Mouse (Mus musculus): ENCODE data around the gene Rhox2f. TPM values are rescaled to one million over a fixed set of nuclear protein-coding genes. Genes with fewer than 3 reads are reported as not detected.
"Not testable (repeated sequence)": the region's sequence is repeated elsewhere in the genome, so short reads cannot be mapped to it uniquely, and the experiment has no call there.

The Rhox2f gene
- not detected in 2 replicates for polyA plus RNA-seq (2014; fragmentation: Nextera tagmentation; extraction: Ambion mirVana)

DNA sequence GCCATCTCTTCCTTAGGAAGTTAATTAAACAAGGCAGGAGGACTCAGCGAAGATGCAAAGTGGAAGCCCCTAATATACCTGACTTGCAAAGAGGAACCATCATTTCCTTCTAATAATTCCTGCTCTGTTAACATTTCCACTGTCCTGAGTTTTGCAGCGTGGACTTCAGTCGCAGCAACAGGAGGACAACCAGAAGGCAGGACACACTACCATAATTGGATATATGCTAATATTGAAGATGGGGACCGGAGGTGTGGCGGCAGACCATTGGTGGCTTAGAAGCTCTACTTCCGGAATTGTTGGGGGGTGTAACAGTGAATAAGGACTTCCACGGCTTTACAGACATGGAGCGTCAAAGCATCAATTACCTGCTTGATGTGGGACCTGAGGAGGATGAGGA lies at the start of gene Rhox2f:
Rhox2f (plus strand) TSS at position 301 of the 400 bp plus-strand sequence.
- not testable (repeated sequence) for H3K27me3 ChIP-seq (ENCODE audit: control insufficient read depth, insufficient read depth, low read length); H3K4me2 ChIP-seq (ENCODE audit: low read length); H3K9me3 ChIP-seq (ENCODE audit: control insufficient read depth, low read length); H3K4me1 ChIP-seq (ENCODE audit: control insufficient read depth, insufficient read depth, low read length); H3K27ac ChIP-seq (replicated peaks; ENCODE audit: low read depth, low read length); H3K9ac ChIP-seq (replicated peaks; ENCODE audit: low read length); H3K4me3 ChIP-seq (replicated peaks; ENCODE audit: low read depth, low read length); H3K36me3 ChIP-seq (ENCODE audit: control insufficient read depth, insufficient read depth, low read length); ATAC-seq (ENCODE audit: low FRiP score, low TSS enrichment); DNase-seq
- WGBS: 88% methylated on average over 5 of the region's 8 CpGs

DNA sequence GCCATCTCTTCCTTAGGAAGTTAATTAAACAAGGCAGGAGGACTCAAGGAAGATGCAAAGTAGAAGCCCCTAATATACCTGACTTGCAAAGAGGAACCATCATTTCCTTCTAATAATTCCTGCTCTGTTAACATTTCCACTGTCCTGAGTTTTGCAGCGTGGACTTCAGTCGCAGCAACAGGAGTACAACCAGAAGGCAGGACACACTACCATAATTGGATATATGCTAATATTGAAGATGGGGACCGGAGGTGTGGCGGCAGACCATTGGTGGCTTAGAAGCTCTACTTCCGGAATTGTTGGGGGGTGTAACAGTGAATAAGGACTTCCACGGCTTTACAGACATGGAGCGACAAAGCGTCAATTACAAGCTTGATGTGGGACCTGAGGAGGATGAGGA lies 41.1 kb upstream of the Rhox2f start, which contains the start of gene Rhox2e:
Rhox2e (plus strand) TSS at position 301 of the 400 bp plus-strand sequence.
- ATAC-seq (ENCODE audit: low FRiP score, low TSS enrichment); H3K27me3 ChIP-seq (ENCODE audit: control insufficient read depth, insufficient read depth, low read length); H3K4me1 ChIP-seq (ENCODE audit: control insufficient read depth, insufficient read depth, low read length); H3K9me3 ChIP-seq (ENCODE audit: control insufficient read depth, low read length); H3K4me2 ChIP-seq (ENCODE audit: low read length); H3K27ac ChIP-seq (replicated peaks; ENCODE audit: low read depth, low read length); H3K4me3 ChIP-seq (replicated peaks; ENCODE audit: low read depth, low read length); DNase-seq; H3K9ac ChIP-seq (replicated peaks; ENCODE audit: low read length); H3K36me3 ChIP-seq (ENCODE audit: control insufficient read depth, insufficient read depth, low read length): not testable (repeated sequence)
- WGBS: 93% methylated on average over 2 of the region's 8 CpGs

DNA sequence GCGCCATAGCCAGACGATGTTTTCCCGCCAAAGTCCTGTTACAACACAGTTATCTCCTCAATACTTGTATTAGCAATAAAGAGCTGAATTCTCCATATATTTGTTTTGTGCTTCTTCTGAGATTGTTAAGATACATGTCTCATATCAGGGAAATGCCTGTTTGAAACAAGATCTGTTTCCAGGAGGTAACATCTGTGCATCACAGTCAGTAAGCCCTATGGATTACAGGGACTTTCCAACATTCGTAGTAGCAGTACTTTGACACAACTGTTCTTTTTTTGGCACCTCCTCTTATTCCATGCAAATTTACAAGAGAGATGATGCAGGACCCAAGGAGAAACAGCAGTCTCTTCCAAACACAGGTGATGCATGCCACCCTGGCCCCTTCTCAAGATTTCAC lies 29.5 kb upstream of the Rhox2f start, which contains the start of gene Rhox3e:
Rhox3e (plus strand) TSS at position 301 of the 400 bp plus-strand sequence.
- H3K4me1 ChIP-seq (ENCODE audit: control insufficient read depth, insufficient read depth, low read length); H3K9me3 ChIP-seq (ENCODE audit: control insufficient read depth, low read length); ATAC-seq (ENCODE audit: low FRiP score, low TSS enrichment); H3K9ac ChIP-seq (replicated peaks; ENCODE audit: low read length); H3K27me3 ChIP-seq (ENCODE audit: control insufficient read depth, insufficient read depth, low read length); DNase-seq; H3K4me3 ChIP-seq (replicated peaks; ENCODE audit: low read depth, low read length); H3K36me3 ChIP-seq (ENCODE audit: control insufficient read depth, insufficient read depth, low read length); H3K27ac ChIP-seq (replicated peaks; ENCODE audit: low read depth, low read length); H3K4me2 ChIP-seq (ENCODE audit: low read length): not testable (repeated sequence)
- WGBS: no CpG with 5 or more reads among the region's 4 CpGs

- H3K4me3 ChIP-seq (replicated peaks; ENCODE audit: low read depth, low read length); H3K27ac ChIP-seq (replicated peaks; ENCODE audit: low read depth, low read length); ATAC-seq (ENCODE audit: low FRiP score, low TSS enrichment); H3K9me3 ChIP-seq (ENCODE audit: control insufficient read depth, low read length); H3K36me3 ChIP-seq (ENCODE audit: control insufficient read depth, insufficient read depth, low read length); H3K27me3 ChIP-seq (ENCODE audit: control insufficient read depth, insufficient read depth, low read length); H3K4me2 ChIP-seq (ENCODE audit: low read length); H3K9ac ChIP-seq (replicated peaks; ENCODE audit: low read length); DNase-seq; H3K4me1 ChIP-seq (ENCODE audit: control insufficient read depth, insufficient read depth, low read length): not testable (repeated sequence)
- WGBS: 80% methylated on average over 10 of the region's 18 CpGs
These were observed 14.1 kb upstream of the Rhox2f start, which contains the start of gene Rhox4e for GRCm38 (mm10) chrX:37557112-37557511. Gene Rhox4e (plus strand): TSS chrX:37557412.

DNA sequence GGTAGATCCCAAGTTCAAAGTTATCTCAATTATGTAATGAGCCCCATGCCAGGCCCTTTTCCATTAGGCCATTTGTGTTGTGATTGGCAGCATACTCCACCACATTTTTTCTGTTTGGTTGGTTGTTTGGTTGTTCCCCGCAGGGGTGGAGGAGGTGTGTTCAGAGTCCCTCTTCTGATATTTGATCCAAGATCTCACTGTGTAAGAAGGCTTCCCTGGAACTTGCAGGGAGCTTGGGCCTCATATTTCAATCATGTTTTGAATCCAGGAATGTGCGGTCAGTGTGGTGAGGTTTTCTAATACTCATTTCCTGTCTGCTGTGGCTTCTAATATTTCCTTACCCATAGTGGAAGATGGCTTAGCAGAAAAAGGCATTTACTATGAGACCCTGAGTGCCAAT lies 1.4 kb downstream of the Rhox2f start:
- H3K27ac ChIP-seq (replicated peaks; ENCODE audit: low read depth, low read length); ATAC-seq (ENCODE audit: low FRiP score, low TSS enrichment): not testable (repeated sequence)
- 80% methylated on average over 2 of the region's 2 CpGs for whole genome bisulfite sequencing

DNA sequence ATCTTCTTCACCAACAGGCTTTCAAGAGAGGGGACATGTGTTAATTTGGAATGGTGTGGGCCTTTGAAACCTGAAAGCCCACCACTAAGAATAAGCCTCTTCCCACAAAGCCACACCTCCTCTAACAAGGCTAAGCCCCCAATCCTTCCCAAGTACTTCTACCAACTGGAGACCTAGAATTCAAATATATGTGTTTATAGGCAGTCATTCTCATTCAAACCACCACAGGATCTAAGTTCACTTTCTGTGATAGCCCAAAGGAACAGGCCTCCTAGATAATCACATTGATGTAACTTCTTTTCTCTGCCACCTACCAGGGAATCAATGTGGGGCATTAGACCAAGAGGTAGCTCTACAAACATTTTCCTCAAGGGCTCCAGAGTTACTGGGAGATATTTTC lies 9.5 kb downstream of the Rhox2f start, which contains the start of gene Rhox3f:
Rhox3f (plus strand) TSS at position 301 of the 400 bp plus-strand sequence.
- not testable (repeated sequence) for H3K27ac ChIP-seq (replicated peaks; ENCODE audit: low read depth, low read length); H3K4me2 ChIP-seq (ENCODE audit: low read length); H3K27me3 ChIP-seq (ENCODE audit: control insufficient read depth, insufficient read depth, low read length); H3K9me3 ChIP-seq (ENCODE audit: control insufficient read depth, low read length); DNase-seq; H3K36me3 ChIP-seq (ENCODE audit: control insufficient read depth, insufficient read depth, low read length); H3K4me1 ChIP-seq (ENCODE audit: control insufficient read depth, insufficient read depth, low read length); ATAC-seq (ENCODE audit: low FRiP score, low TSS enrichment); H3K4me3 ChIP-seq (replicated peaks; ENCODE audit: low read depth, low read length); H3K9ac ChIP-seq (replicated peaks; ENCODE audit: low read length)

More for the DNA sequence above, 1.4 kb downstream of the Rhox2f start:
- H3K27me3 ChIP-seq (ENCODE audit: control insufficient read depth, insufficient read depth, low read length); H3K9me3 ChIP-seq (ENCODE audit: control insufficient read depth, low read length); H3K4me3 ChIP-seq (replicated peaks; ENCODE audit: low read depth, low read length); H3K36me3 ChIP-seq (ENCODE audit: control insufficient read depth, insufficient read depth, low read length); DNase-seq; H3K4me2 ChIP-seq (ENCODE audit: low read length); H3K9ac ChIP-seq (replicated peaks; ENCODE audit: low read length); H3K4me1 ChIP-seq (ENCODE audit: control insufficient read depth, insufficient read depth, low read length): not testable (repeated sequence)

- not testable (repeated sequence) for H3K9me3 ChIP-seq (ENCODE audit: control insufficient read depth, low read length); DNase-seq; H3K4me1 ChIP-seq (ENCODE audit: control insufficient read depth, insufficient read depth, low read length); H3K4me3 ChIP-seq (replicated peaks; ENCODE audit: low read depth, low read length); H3K27me3 ChIP-seq (ENCODE audit: control insufficient read depth, insufficient read depth, low read length); H3K27ac ChIP-seq (replicated peaks; ENCODE audit: low read depth, low read length); H3K4me2 ChIP-seq (ENCODE audit: low read length); H3K9ac ChIP-seq (replicated peaks; ENCODE audit: low read length); H3K36me3 ChIP-seq (ENCODE audit: control insufficient read depth, insufficient read depth, low read length); ATAC-seq (ENCODE audit: low FRiP score, low TSS enrichment)
- WGBS: 93% methylated on average over 15 of the region's 19 CpGs
These were observed 36.4 kb downstream of the Rhox2f start, which contains the start of gene Rhox4f for GRCm38 (mm10) chrX:37607604-37608003. Gene Rhox4f (minus strand): TSS chrX:37607704.

Other genes with a start within 250 kb of the Rhox2f start
- gene Rhox3a2, start 191.4 kb upstream of the Rhox2f start, polyA plus RNA-seq (2014; fragmentation: Nextera tagmentation; extraction: Ambion mirVana): not detected in 2 replicates
- not detected in 2 replicates for gene Rhox4a2, start 180.6 kb upstream of the Rhox2f start, polyA plus RNA-seq (2014; fragmentation: Nextera tagmentation; extraction: Ambion mirVana)
- not detected in 2 replicates for gene Rhox2b, start 159.3 kb upstream of the Rhox2f start, polyA plus RNA-seq (2014; fragmentation: Nextera tagmentation; extraction: Ambion mirVana)
- not detected in 2 replicates for gene Rhox4b, start 138.9 kb upstream of the Rhox2f start, polyA plus RNA-seq (2014; fragmentation: Nextera tagmentation; extraction: Ambion mirVana)
- not detected in 2 replicates for gene Rhox2c, start 117.7 kb upstream of the Rhox2f start, polyA plus RNA-seq (2014; fragmentation: Nextera tagmentation; extraction: Ambion mirVana)
- not detected in 2 replicates for gene Rhox3c, start 112.8 kb upstream of the Rhox2f start, polyA plus RNA-seq (2014; fragmentation: Nextera tagmentation; extraction: Ambion mirVana)
- not detected in 2 replicates for gene Rhox4c, start 91.1 kb upstream of the Rhox2f start, polyA plus RNA-seq (2014; fragmentation: Nextera tagmentation; extraction: Ambion mirVana)
- gene Rhox2d, start 78.0 kb upstream of the Rhox2f start, polyA plus RNA-seq (2014; fragmentation: Nextera tagmentation; extraction: Ambion mirVana): not detected in 2 replicates
- not detected in 2 replicates for gene Rhox4d, start 57.0 kb upstream of the Rhox2f start, polyA plus RNA-seq (2014; fragmentation: Nextera tagmentation; extraction: Ambion mirVana)
- not detected in 2 replicates for gene Rhox2e, start 41.0 kb upstream of the Rhox2f start, polyA plus RNA-seq (2014; fragmentation: Nextera tagmentation; extraction: Ambion mirVana)
- gene Rhox3e, start 29.4 kb upstream of the Rhox2f start, polyA plus RNA-seq (2014; fragmentation: Nextera tagmentation; extraction: Ambion mirVana): not detected in 2 replicates
- not detected in 2 replicates for gene Rhox4e, start 14.0 kb upstream of the Rhox2f start, polyA plus RNA-seq (2014; fragmentation: Nextera tagmentation; extraction: Ambion mirVana)
- gene Rhox3f, start 9.6 kb downstream of the Rhox2f start, polyA plus RNA-seq (2014; fragmentation: Nextera tagmentation; extraction: Ambion mirVana): not detected in 2 replicates
- gene Rhox4f, start 36.3 kb downstream of the Rhox2f start, polyA plus RNA-seq (2014; fragmentation: Nextera tagmentation; extraction: Ambion mirVana): not detected in 2 replicates
- gene Rhox3g, start 57.2 kb downstream of the Rhox2f start, polyA plus RNA-seq (2014; fragmentation: Nextera tagmentation; extraction: Ambion mirVana): not detected in 2 replicates
- not detected in 2 replicates for gene Rhox2g, start 72.1 kb downstream of the Rhox2f start, polyA plus RNA-seq (2014; fragmentation: Nextera tagmentation; extraction: Ambion mirVana)
- not detected in 2 replicates for gene Rhox4g, start 79.9 kb downstream of the Rhox2f start, polyA plus RNA-seq (2014; fragmentation: Nextera tagmentation; extraction: Ambion mirVana)
- not detected in 2 replicates for gene Rhox3h, start 97.4 kb downstream of the Rhox2f start, polyA plus RNA-seq (2014; fragmentation: Nextera tagmentation; extraction: Ambion mirVana)
- gene Rhox2h, start 101.9 kb downstream of the Rhox2f start, polyA plus RNA-seq (2014; fragmentation: Nextera tagmentation; extraction: Ambion mirVana): not detected in 2 replicates
- gene Rhox5, start 233.4 kb downstream of the Rhox2f start, polyA plus RNA-seq (2014; fragmentation: Nextera tagmentation; extraction: Ambion mirVana): 0.38 TPM in 1 of 2 replicates, not detected in the other